Mouse (Mus musculus): ENCODE data around the gene Usp43. TPM values are rescaled to one million over a fixed set of nuclear protein-coding genes. Genes with fewer than 3 reads are reported as not detected.

Gene Usp43
- polyA plus RNA-seq, 1 experiment from 2014 or later, result 1.3 TPM

DNA sequence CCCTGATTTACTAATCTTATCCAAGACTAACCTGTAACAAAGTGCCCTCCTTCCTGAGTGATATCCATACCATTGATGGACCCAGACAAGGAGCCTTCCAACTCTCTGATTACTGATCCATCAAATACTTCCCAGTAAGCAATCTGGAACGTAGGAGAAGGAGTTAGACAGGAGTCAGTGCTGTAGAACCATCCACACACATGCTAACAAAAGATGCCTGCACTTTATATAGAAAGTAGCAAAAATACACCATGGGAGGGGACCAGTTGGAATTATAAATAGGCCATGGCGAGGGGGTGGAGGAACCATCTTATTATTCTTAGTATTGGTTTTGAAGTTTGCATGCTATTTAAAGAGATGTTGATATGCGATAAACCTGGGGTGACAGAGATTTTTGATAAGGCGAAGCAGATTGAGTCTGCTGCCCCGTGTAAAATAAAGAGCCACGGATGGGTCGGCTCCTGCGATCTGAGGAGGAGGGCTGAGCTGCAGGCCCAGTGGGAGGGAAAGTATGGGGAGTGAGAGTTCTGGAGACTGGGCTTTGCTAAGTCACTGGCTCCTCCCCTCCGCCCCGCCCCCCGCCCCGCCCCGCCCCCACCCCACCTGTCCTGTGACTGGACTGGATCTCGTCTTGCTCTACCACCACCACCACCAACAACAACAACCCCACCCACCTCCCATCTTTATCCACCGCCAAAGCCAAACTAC, 4.5 kb upstream of the Usp43 start:
- Histone ChIP-seq H3K27ac (no peak overlapping the region), H3K9me3 (no peaks in the 10 kb centered on the region), H3K36me3 (no peaks in the 10 kb centered on the region), H3K4me1 (peaks cover 5% of the 10 kb centered on the region; the same call in 1 of the 2 replicates), H3K4me2 (replicated peaks) (no peak overlapping the region), H3K4me3 (no peak overlapping the region), H3K27me3 (peaks cover 7% of the 10 kb centered on the region), H3K9ac (no peak overlapping the region)
- no peak for ATAC-seq (ENCODE audit: insufficient number of reproducible peaks, insufficient read depth, low FRiP score, low TSS enrichment)
- 17% methylated on average over 10 of the region's 15 CpGs for WGBS

DNA sequence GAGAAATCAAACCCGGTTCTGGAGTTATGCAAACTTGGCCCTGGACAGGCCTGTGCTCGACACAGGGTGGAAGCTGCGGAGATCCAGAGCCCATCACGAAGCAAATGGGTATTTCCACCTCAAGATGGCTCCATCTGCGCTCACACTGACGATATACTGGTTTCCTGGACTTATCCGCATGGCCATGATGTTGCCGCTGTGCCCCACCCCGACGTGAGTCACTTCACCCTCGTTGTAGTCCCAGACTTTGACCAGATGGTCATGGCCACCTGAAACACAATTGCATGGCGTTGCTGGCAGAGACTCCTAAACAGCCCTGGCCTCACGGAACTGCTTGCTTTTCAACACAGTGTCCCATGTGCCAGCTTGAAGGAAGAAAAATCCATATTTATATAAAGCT, 3.0 kb upstream of the Usp43 start:
- Histone ChIP-seq H3K27ac (no peak overlapping the region), H3K27me3 (peaks cover 22% of the 10 kb centered on the region), H3K9me3 (no peaks in the 10 kb centered on the region), H3K4me3 (no peak overlapping the region), H3K36me3 (no peaks in the 10 kb centered on the region), H3K9ac (no peak overlapping the region), H3K4me2 (replicated peaks) (no peak overlapping the region), H3K4me1 (peaks cover 9% of the 10 kb centered on the region; the same call in 1 of the 2 replicates)
- 89% methylated on average over 13 of the region's 13 CpGs for WGBS
- no peak for ATAC-seq (ENCODE audit: insufficient number of reproducible peaks, insufficient read depth, low FRiP score, low TSS enrichment)

DNA sequence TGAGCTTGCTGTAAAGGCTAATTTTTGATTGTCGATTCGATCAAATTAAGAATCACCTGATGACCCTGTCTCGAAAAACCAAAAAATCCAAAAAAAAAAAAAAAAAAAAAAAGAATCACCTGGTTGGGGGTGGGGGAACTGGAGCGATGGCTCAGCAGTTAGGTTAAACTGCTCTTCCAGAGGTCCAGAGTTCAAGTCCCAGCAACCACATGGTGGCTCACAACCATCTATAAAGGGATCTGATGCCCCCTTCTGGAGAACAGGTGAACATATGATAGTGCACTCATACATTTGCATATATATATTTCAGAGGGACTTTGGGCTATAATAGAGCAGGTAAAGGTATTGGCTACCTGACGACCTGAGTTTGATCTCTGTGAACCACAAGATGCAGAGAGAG, 1.8 kb upstream of the Usp43 start:
- Histone ChIP-seq H3K27ac (no peak overlapping the region), H3K4me1 (peaks cover 9% of the 10 kb centered on the region; the same call in 1 of the 2 replicates), H3K4me2 (replicated peaks) (no peak overlapping the region), H3K9me3 (no peaks in the 10 kb centered on the region), H3K27me3 (peaks cover 29% of the 10 kb centered on the region), H3K9ac (no peak overlapping the region), H3K4me3 (no peak overlapping the region), H3K36me3 (no peaks in the 10 kb centered on the region)
- no peak for ATAC-seq (ENCODE audit: insufficient number of reproducible peaks, insufficient read depth, low FRiP score, low TSS enrichment)
- WGBS, result 90% methylated on average over 5 of the region's 5 CpGs

DNA sequence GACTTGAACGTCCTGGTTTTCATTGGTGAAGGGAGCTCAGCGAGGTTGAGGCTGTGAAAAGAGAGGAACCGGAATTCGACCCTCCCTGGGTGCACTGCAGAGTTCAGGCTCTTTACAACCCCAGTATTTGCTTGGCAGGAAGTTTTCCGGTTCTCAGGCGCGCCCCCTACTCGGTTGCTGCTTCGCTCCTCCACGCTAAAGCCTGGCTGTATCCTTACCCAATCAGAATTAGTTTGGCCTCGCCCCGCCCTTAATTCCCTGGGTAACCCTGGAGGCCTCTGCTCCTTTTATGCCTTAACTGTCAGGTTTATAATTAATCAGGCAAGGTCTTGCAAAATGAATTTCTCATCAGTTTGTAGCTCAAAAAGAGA, 787 bp upstream of the Usp43 start:
- WGBS, result 0% methylated on average over 12 of the region's 12 CpGs
- no peaks in the 10 kb centered on the region for H3K36me3 ChIP-seq
- peak; percentile 69 for ATAC-seq (ENCODE audit: insufficient number of reproducible peaks, insufficient read depth, low FRiP score, low TSS enrichment)
- H3K4me3 ChIP-seq, result peak overlapping the region; percentile 76
- peak overlapping the region; percentile 100 for H3K4me2 ChIP-seq (replicated peaks)
- H3K9ac ChIP-seq, result peak overlapping the region; percentile 66; the same call in 1 of the 2 replicates
- H3K27me3 ChIP-seq, result peaks cover 29% of the 10 kb centered on the region
- no peaks in the 10 kb centered on the region for H3K9me3 ChIP-seq
- peaks cover 9% of the 10 kb centered on the region; the same call in 1 of the 2 replicates for H3K4me1 ChIP-seq
- H3K27ac ChIP-seq, result 0 out of 2 replicates have a peak overlapping the region, but pooled peaks have one; percentile 32

DNA sequence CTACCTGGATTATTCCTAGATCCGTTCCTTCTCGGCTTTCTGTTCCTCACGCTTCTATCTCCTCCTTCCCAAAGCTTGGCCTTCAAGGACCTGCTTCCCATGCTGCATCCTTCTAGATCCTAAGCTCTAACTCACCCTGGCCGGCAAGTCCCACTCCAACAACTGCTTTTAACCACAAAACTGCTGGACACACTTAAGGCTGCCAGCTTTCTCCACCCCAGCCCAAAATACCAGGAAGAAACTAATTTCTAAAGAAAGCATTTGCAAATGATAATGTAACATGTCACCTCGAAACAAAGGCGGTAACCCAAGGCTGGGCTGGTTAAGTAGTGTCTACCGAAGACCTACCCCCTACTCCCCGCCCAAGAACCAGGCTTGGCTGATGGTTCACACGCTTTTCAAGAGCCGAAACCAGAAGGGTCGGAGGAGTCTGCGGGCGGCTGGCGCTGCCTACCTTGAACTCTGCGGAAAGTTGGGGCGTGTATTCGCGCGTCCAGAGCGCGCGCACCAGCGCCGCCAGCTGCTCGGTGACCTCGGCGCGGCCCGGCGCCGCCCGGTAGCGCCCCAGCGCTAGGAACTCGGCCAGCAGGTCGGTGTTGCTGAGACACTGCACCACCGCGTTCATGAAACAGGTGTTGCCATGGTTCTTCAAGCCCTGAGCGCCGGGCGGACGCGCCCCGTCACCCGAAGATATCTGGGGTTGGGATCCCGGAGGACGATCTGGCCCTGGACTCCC, 694 bp downstream of the Usp43 start:
- Histone ChIP-seq H3K9ac (peak overlapping the region; percentile 66), H3K4me1 (peaks cover 9% of the 10 kb centered on the region; the same call in 1 of the 2 replicates), H3K27me3 (peaks cover 29% of the 10 kb centered on the region), H3K4me2 (replicated peaks) (peak overlapping the region; percentile 100), H3K4me3 (peak overlapping the region; percentile 76), H3K36me3 (no peaks in the 10 kb centered on the region), H3K9me3 (no peaks in the 10 kb centered on the region), H3K27ac (no peak overlapping the region)
- ATAC-seq (ENCODE audit: insufficient number of reproducible peaks, insufficient read depth, low FRiP score, low TSS enrichment), result peak; percentile 24; the same call in 1 of the 2 replicates
- 2% methylated on average over 47 of the region's 47 CpGs for WGBS

DNA sequence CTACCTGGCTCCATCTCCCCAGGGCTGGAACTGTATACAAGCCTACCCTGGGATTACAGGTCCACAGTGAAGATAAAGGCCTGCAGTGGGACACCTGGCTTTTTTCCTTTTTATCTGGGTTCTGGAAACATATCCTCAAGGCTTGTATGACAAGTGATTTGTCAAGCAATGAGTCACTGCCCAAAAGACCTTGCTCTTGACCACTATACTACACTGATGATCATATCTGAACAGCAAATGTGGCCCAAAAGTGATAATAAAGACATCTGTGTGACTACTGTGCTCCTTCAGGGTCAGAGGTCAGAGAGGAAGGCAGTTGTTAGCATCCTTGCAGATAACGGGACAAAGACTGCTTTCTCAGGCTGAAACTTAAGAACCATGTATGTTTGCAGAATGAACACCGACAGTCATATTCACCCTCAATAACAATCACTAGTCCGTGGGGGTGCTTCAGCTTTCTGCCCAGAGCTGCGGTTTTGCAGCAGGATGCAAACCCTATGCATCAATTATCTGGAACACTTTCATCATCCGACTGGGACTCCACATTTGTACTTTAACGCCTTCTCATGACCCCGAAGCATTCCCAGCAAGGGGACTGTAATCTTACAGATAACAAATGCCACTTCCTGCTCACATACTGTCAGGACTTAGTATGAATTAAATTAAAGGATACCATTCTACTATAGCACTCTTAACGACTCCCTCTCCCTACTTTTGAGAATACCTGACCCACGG, 1.6 kb downstream of the Usp43 start:
- ATAC-seq (ENCODE audit: insufficient number of reproducible peaks, insufficient read depth, low FRiP score, low TSS enrichment), result no peak
- WGBS, result 39% methylated on average over 9 of the region's 9 CpGs
- Histone ChIP-seq H3K36me3 (no peaks in the 10 kb centered on the region), H3K4me2 (replicated peaks) (no peak overlapping the region), H3K27me3 (peaks cover 29% of the 10 kb centered on the region), H3K27ac (no peak overlapping the region), H3K9ac (no peak overlapping the region), H3K4me3 (no peak overlapping the region), H3K4me1 (peaks cover 9% of the 10 kb centered on the region; the same call in 1 of the 2 replicates), H3K9me3 (no peaks in the 10 kb centered on the region)

DNA sequence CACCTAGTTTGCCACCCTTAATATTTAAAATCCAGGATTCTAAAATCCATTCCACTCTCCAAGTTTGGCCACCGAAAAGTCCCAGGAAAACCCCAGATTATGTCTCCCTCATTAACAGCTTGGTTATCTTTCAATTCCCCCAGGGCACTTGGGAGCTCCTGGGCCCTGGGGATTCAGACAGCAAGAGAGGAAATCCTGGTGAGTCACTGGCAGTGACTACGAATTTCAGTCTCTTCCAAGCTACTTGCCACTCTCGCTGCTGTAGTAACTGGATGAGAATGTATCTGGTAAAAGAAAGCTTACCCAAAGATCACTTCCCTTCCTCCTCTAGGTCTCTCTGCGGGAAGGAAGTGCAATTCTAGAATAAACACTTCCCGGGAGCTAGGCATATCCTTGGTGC, 2.4 kb downstream of the Usp43 start:
- ATAC-seq (ENCODE audit: insufficient number of reproducible peaks, insufficient read depth, low FRiP score, low TSS enrichment), result no peak
- no peak overlapping the region for H3K4me2 ChIP-seq (replicated peaks)
- no peaks in the 10 kb centered on the region for H3K36me3 ChIP-seq
- H3K4me3 ChIP-seq, result no peak overlapping the region
- H3K27me3 ChIP-seq, result peaks cover 29% of the 10 kb centered on the region
- no peak overlapping the region for H3K27ac ChIP-seq
- peaks cover 9% of the 10 kb centered on the region; the same call in 1 of the 2 replicates for H3K4me1 ChIP-seq
- WGBS, result 62% methylated on average over 5 of the region's 5 CpGs
- H3K9ac ChIP-seq, result no peak overlapping the region
- H3K9me3 ChIP-seq, result no peaks in the 10 kb centered on the region

DNA sequence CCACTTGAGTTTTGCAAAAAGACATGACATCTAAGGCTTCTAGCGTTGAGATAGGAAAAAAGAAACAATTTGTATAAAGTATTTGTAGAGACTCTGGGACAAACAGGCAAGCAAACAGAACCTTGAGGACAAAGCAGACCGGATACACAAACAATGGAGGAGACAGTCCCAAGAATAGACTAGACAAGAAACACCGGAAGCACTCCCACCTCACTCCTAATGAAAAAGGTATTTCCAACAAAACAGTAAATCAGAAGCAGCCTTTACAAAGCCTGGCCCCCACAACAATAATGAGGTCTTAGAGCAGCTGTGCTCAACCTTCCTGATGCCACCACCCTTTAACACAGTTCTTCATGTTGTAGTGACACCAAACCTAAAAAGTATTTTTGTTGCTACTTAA, 4.8 kb downstream of the Usp43 start:
- H3K36me3 ChIP-seq, result no peaks in the 10 kb centered on the region
- no peak overlapping the region for H3K9ac ChIP-seq
- H3K4me1 ChIP-seq, result 0 out of 2 replicates have a peak, but pooled peaks cover 5% of the 10 kb centered on the region
- H3K9me3 ChIP-seq, result no peaks in the 10 kb centered on the region
- no peak for ATAC-seq (ENCODE audit: insufficient number of reproducible peaks, insufficient read depth, low FRiP score, low TSS enrichment)
- H3K4me3 ChIP-seq, result no peak overlapping the region
- no peak overlapping the region for H3K27ac ChIP-seq
- 76% methylated on average over 3 of the region's 3 CpGs for WGBS
- peaks cover 28% of the 10 kb centered on the region for H3K27me3 ChIP-seq
- no peak overlapping the region for H3K4me2 ChIP-seq (replicated peaks)

DNA sequence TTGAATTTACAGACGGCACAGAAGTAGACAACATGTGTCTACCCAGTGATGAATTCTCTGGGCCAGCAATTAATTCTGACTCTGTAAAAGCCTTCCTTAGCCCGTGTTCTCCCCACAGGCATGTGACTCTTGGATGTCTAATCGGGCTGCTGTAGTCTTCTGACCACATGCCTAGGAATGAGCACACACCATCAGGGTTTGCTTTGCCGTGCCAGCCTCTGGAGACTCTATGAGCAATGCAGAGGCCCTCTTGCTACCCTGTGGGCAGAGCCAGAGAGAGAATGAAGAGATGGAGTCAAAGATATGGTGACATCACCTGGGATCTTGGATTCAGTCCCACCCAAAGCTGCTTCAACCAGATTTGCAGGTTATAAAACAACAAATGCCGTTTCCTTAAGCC, 10.9 kb downstream of the Usp43 start:
- no peak overlapping the region for H3K4me3 ChIP-seq
- 86% methylated on average over 5 of the region's 5 CpGs for WGBS

DNA sequence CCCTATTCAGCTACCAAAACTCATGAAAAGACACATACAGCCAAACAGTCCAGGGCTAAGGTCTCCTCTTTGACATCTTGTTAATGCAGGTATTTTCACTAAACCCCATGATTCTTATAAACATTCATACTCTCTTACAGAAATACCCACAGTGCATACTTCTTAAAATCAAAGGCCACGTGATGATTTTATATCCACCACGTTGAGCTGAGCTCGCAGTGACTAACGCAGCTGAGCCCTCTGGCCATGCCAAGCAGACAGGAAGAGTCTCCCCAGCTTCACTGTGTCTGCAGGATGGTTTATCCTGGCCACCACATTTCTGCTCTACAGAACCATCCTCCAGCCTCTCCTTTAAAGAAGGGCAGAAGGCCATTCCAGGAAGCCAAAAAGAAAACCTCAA, 18.2 kb downstream of the Usp43 start:
- Histone ChIP-seq H3K9me3 (no peaks in the 10 kb centered on the region), H3K4me3 (no peak overlapping the region), H3K4me1 (no peaks in the 10 kb centered on the region), H3K27me3 (0 out of 2 replicates have a peak, but pooled peaks cover 3% of the 10 kb centered on the region), H3K27ac (no peak overlapping the region), H3K9ac (no peak overlapping the region), H3K4me2 (replicated peaks) (no peak overlapping the region), H3K36me3 (no peaks in the 10 kb centered on the region)
- 83% methylated on average over 4 of the region's 4 CpGs for WGBS
- no peak for ATAC-seq (ENCODE audit: insufficient number of reproducible peaks, insufficient read depth, low FRiP score, low TSS enrichment)

More for the DNA sequence above, 10.9 kb downstream of the Usp43 start:
- no peak overlapping the region for H3K4me2 ChIP-seq (replicated peaks)
- H3K27me3 ChIP-seq, result 0 out of 2 replicates have a peak, but pooled peaks cover 3% of the 10 kb centered on the region
- H3K9ac ChIP-seq, result no peak overlapping the region
- no peaks in the 10 kb centered on the region for H3K36me3 ChIP-seq
- H3K9me3 ChIP-seq, result no peaks in the 10 kb centered on the region
- H3K27ac ChIP-seq, result no peak overlapping the region
- H3K4me1 ChIP-seq, result no peaks in the 10 kb centered on the region
- no peak for ATAC-seq (ENCODE audit: insufficient number of reproducible peaks, insufficient read depth, low FRiP score, low TSS enrichment)

DNA sequence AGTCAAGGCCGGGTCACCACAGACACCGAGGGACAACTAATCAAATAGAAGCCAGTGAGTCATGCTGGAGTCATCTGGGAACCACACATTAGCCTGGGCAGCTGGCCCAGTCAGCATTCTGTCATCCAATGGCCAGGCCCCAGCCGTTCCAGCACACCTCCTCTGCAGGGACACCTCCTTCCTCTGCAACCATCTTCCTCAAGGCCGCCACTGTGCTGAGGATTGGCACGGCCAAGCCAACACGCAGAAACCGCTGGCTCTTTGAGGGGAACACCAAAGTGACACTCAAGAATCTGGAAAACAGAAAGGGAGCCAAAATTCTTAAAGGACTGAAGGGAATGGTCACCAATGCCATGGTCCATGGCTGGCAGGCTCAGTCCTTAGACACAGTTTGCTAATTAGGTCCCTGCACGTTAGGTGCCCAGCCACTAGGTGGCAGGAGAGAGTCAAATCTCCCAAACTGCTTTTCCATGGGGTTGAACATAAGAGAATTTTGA, 24.8 kb downstream of the Usp43 start:
- H3K9ac ChIP-seq, result no peak overlapping the region
- no peaks in the 10 kb centered on the region for H3K27me3 ChIP-seq
- ATAC-seq (ENCODE audit: insufficient number of reproducible peaks, insufficient read depth, low FRiP score, low TSS enrichment), result no peak
- WGBS, result 65% methylated on average over 8 of the region's 8 CpGs
- no peak overlapping the region for H3K27ac ChIP-seq
- H3K4me3 ChIP-seq, result no peak overlapping the region
- no peaks in the 10 kb centered on the region for H3K9me3 ChIP-seq
- no peak overlapping the region for H3K4me2 ChIP-seq (replicated peaks)
- no peaks in the 10 kb centered on the region for H3K36me3 ChIP-seq
- no peaks in the 10 kb centered on the region for H3K4me1 ChIP-seq
